Mouse (Mus musculus) heart, postnatal 0 days (tissue): ENCODE results near the gene Fig4.

Source experiments
- CTCF ChIP-seq: IDR thresholded peaks from 2 replicates; pipeline ENCODE4 v1.5.1; 2016; ENCODE audit warnings: antibody characterized with exemption, control low read depth, low read depth
- EP300 ChIP-seq: IDR thresholded peaks from 2 replicates; pipeline ENCODE4 v1.6.1; 2016; ENCODE audit warnings: antibody characterized with exemption, low read depth

DNA sequence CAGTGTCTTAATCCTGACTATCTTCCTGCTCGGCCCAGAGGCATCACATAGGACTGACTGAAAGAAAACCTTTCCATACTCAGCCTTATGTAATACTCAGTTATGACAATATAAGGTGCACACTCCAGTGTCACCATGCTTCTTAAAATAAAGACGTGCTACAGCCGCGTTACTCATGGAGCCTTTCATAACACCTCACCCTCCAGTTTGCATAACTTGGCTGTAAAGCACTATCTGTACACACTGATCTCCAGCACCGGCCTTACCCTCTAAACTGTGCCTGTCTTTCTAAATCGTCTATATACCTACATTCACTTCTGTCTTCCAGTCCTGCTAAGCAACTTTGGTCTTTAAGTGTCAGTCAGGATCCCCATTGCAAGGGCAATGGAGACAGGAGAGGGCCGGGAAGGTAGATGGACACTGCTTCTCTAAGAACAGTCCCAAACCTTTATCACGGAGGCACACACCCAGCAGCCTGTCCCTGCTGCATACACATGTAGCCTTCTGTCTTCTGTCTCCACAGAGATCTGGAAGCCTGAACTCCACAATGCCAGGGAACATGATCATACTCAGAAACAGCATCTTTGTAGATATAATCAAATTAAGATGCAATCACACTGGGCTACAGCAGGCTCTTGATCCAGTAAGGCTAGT is 53.9 kb downstream of the Fig4 start:
- TF ChIP-seq CTCF (no peak), EP300 (no peak)
